Comparison of ENCODE assay signal across 30 mouse cellular contexts in genomic region chrX:74095130-74095529, GRCm38 (mm10). TPM values are rescaled to one million over a fixed set of nuclear protein-coding genes. Genes with fewer than 3 reads are reported as not detected.
"Had no signal": no experiment of that assay in that cellular context is flagged by ENCODE, and none has a peak within 500 bp of the region (broad histone marks: within the 10 kb centered on the region; RNA-seq: fewer than 3 reads in every experiment).

No protein-coding gene starts in this region.

- ATAC-seq: liver, postnatal 0 days; lung, postnatal 0 days; midbrain, embryonic 16.5 days had no signal

- H3K4me3 ChIP-seq: liver, embryonic 15.5 days; lung, embryonic 15.5 days; midbrain, embryonic 10.5 days; midbrain, embryonic 12.5 days; myocyte; neural tube, embryonic 13.5 days; neural tube, embryonic 15.5 days; stomach, embryonic 15.5 days had no signal

- DNase-seq: liver, postnatal 0 days; lung, adult 2 months; lung, postnatal 14 days; lung, postnatal 36 days; midbrain, embryonic 14.5 days; retina, postnatal 1 day; right cerebral cortex, adult 18-20 months; right cerebral cortex, postnatal 25 days; right cerebral cortex, postnatal 4 days; spleen, adult 18-20 months; thymus, adult 2 months; thymus, postnatal 4 days had no signal

- H3K9me3 ChIP-seq: liver, embryonic 15.5 days; lung, embryonic 15.5 days; midbrain, embryonic 10.5 days; midbrain, embryonic 12.5 days; neural tube, embryonic 13.5 days; neural tube, embryonic 15.5 days; stomach, embryonic 15.5 days had no signal

- H3K27ac ChIP-seq: liver, embryonic 15.5 days; lung, embryonic 15.5 days; macrophage; midbrain, embryonic 10.5 days; midbrain, embryonic 12.5 days; neural tube, embryonic 13.5 days; neural tube, embryonic 15.5 days; stomach, embryonic 15.5 days; stomach, postnatal 0 days had no signal

- H3K36me3 ChIP-seq: liver, embryonic 15.5 days; lung, embryonic 15.5 days; midbrain, embryonic 10.5 days; midbrain, embryonic 12.5 days; neural tube, embryonic 13.5 days; neural tube, embryonic 15.5 days; stomach, embryonic 15.5 days had no signal

- H3K9ac ChIP-seq: liver, embryonic 15.5 days; liver, postnatal 0 days; lung, embryonic 15.5 days; midbrain, embryonic 12.5 days; neural tube, embryonic 13.5 days; neural tube, embryonic 15.5 days; stomach, embryonic 15.5 days had no signal

- H3K4me1 ChIP-seq: liver, embryonic 15.5 days; lung, embryonic 15.5 days; midbrain, embryonic 10.5 days; midbrain, embryonic 12.5 days; neural tube, embryonic 13.5 days; neural tube, embryonic 15.5 days; stomach, embryonic 15.5 days had no signal

- H3K27me3 ChIP-seq: midbrain, embryonic 12.5 days; neural tube, embryonic 13.5 days; neural tube, embryonic 15.5 days; stomach, embryonic 15.5 days had no signal

RNA-seq across cellular contexts. Expression of gene Opn1mw, which starts 32.1 kb away (rescaled TPM):
- total RNA-seq: megakaryocyte progenitor cell, adult 5-6 weeks; megakaryocyte-erythroid progenitor cell, adult 5-6 weeks had no signal
- polyA plus RNA-seq: liver, embryonic 15.5 days; liver, postnatal 0 days; lung, adult 2 months; lung, embryonic 15.5 days; lung, postnatal 0 days; macrophage; midbrain, embryonic 10.5 days; midbrain, embryonic 12.5 days; midbrain, embryonic 14.5 days; midbrain, embryonic 16.5 days; myocyte; neural tube, embryonic 11.5 days; neural tube, embryonic 13.5 days; neural tube, embryonic 15.5 days; small intestine, adult 2 months; stomach, embryonic 15.5 days; stomach, postnatal 0 days; testis, adult 2 months; thymus, adult 2 months; urinary bladder, adult 2 months had no signal
